Mouse (Mus musculus): ENCODE data around the gene Gsx2. TPM values are rescaled to one million over a fixed set of nuclear protein-coding genes. Genes with fewer than 3 reads are reported as not detected.

Gene Gsx2
- polyA plus RNA-seq, 1 experiment from 2014 or later = not detected

DNA sequence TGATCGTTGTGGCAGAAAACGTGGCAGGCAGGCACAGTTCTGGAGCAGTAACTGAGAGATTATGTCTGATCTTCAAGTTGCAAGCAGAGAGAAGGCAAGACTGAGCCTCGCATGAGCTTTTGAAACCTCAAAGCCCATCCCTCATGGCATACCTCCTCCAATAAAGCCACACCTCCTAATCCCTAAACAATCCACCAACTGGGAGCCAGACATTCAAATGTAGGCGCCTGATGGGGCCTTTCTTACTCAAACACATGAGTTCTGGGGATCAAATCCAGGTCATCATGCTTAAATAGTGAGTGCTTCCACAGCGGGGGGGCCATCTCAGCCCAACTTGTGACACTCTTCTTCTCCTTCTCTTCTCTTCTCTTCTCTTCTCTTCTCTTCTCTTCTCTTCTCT, 36.4 kb downstream of the Gsx2 start:
- Histone ChIP-seq H3K27me3 (replicated peaks; ENCODE audit: control insufficient read depth, insufficient read depth, low read length) (no peaks in the 10 kb centered on the region), H3K9me3 (ENCODE audit: control insufficient read depth, low read length) (peaks cover 7% of the 10 kb centered on the region), H3K36me3 (ENCODE audit: control insufficient read depth, insufficient read depth, low read length) (no peaks in the 10 kb centered on the region), H3K27ac (replicated peaks; ENCODE audit: low read depth, low read length) (no peak overlapping the region), H3K4me2 (ENCODE audit: low read depth, low read length) (no peak overlapping the region), H3K9ac (ENCODE audit: low read depth, low read length) (no peak overlapping the region), H3K4me1 (ENCODE audit: control insufficient read depth, insufficient read depth, low read length) (no peaks in the 10 kb centered on the region), H3K4me3 (ENCODE audit: low read depth, low read length) (no peak overlapping the region)
- DNase-seq (ENCODE audit: low spot score) = no peak
- no peak for ATAC-seq (ENCODE audit: low read depth)
- 59% methylated on average over 5 of the region's 5 CpGs for WGBS

GRCm38 (mm10) chr5:75118840-75119239, 43.4 kb downstream of the Gsx2 start:
- DNase-seq (ENCODE audit: low spot score) = no peak
- H3K36me3 ChIP-seq (ENCODE audit: control insufficient read depth, insufficient read depth, low read length) = no peaks in the 10 kb centered on the region
- H3K9me3 ChIP-seq (ENCODE audit: control insufficient read depth, low read length) = no peaks in the 10 kb centered on the region
- H3K27ac ChIP-seq (replicated peaks; ENCODE audit: low read depth, low read length) = no peak overlapping the region
- no peak overlapping the region for H3K9ac ChIP-seq (ENCODE audit: low read depth, low read length)
- no peak for ATAC-seq (ENCODE audit: low read depth)
- WGBS = 62% methylated on average over 7 of the region's 7 CpGs
- no peaks in the 10 kb centered on the region for H3K4me1 ChIP-seq (ENCODE audit: control insufficient read depth, insufficient read depth, low read length)
- H3K4me2 ChIP-seq (ENCODE audit: low read depth, low read length) = no peak overlapping the region
- no peaks in the 10 kb centered on the region for H3K27me3 ChIP-seq (replicated peaks; ENCODE audit: control insufficient read depth, insufficient read depth, low read length)
- H3K4me3 ChIP-seq (ENCODE audit: low read depth, low read length) = no peak overlapping the region

DNA sequence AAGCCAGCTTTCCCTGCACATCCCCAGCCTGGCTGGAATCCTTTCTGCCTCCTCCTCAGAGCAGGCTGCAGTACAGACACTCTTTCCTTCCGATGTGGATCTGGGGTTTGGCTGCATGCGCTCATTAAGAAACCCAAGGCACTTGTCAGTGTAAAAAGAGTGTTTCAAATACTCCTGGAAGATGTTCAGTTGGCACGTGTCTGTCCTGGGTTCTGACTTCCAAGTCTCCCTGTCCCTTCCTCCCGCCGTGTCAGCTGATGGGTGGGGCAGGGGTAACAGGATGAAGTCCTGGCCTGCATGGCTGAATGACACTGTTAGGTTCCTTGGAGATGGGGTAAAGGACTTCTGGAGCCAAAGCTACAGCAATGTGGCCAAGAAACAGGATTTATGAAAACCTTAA, 46.2 kb downstream of the Gsx2 start:
- Histone ChIP-seq H3K4me1 (ENCODE audit: control insufficient read depth, insufficient read depth, low read length) (no peaks in the 10 kb centered on the region), H3K36me3 (ENCODE audit: control insufficient read depth, insufficient read depth, low read length) (no peaks in the 10 kb centered on the region), H3K9ac (ENCODE audit: low read depth, low read length) (0 out of 2 replicates have a peak overlapping the region, but pooled peaks have one; percentile 14), H3K4me2 (ENCODE audit: low read depth, low read length) (no peak overlapping the region), H3K9me3 (ENCODE audit: control insufficient read depth, low read length) (no peaks in the 10 kb centered on the region), H3K27me3 (replicated peaks; ENCODE audit: control insufficient read depth, insufficient read depth, low read length) (no peaks in the 10 kb centered on the region), H3K27ac (replicated peaks; ENCODE audit: low read depth, low read length) (no peak overlapping the region), H3K4me3 (ENCODE audit: low read depth, low read length) (no peak overlapping the region)
- DNase-seq (ENCODE audit: low spot score) = peak; percentile 39
- no peak for ATAC-seq (ENCODE audit: low read depth)
- 39% methylated on average over 5 of the region's 5 CpGs for WGBS

Other genes with a start within 250 kb of the Gsx2 start
- 46.5 and 53.4 TPM in 2 replicates for gene Chic2, start 30.8 kb upstream of the Gsx2 start, polyA plus RNA-seq (2014; fragmentation: Nextera tagmentation; extraction: Ambion mirVana)
- gene Pdgfra, start 76.7 kb downstream of the Gsx2 start, polyA plus RNA-seq (2014; fragmentation: Nextera tagmentation; extraction: Ambion mirVana) = 81.3 and 100 TPM in 2 replicates

All from embryonic facial prominence, embryonic 14.5 days (tissue).